Mouse (Mus musculus) kidney, embryonic 14.5 days (tissue): Measurements from ENCODE around the gene Dhx33. TPM values are rescaled to one million over a fixed set of nuclear protein-coding genes. Genes with fewer than 3 reads are reported as not detected.

Experiments used
- ATAC-seq: fragments of 200-750 bp; cut with Nextera tagmentation; 2 replicates; pipeline ENCODE4 v1.8.0; 2017; ENCODE audit warnings: moderate number of reproducible peaks, mild to moderate bottlenecking, moderate TSS enrichment, moderate library complexity; ENCODE audit not compliant: low FRiP score, low TSS enrichment
- H3K27ac ChIP-seq: fragments of 300-500 bp; sonication (generic); 2 replicates; pipeline ENCODE4 v1.5.1; 2014; ENCODE audit warnings: low read depth, mild to moderate bottlenecking, low read length, moderate library complexity, mixed read lengths
- H3K27me3 ChIP-seq: fragments of 300-500 bp; sonication (generic); 2 replicates; pipeline ENCODE4 v1.6.1; 2014; ENCODE audit warnings: mild to moderate bottlenecking, low read length; ENCODE audit not compliant: control insufficient read depth, insufficient read depth
- H3K36me3 ChIP-seq: fragments of 300-500 bp; sonication (generic); 2 replicates; pipeline ENCODE4 v1.6.1; 2014; ENCODE audit warnings: low read length, mixed read lengths; ENCODE audit not compliant: control insufficient read depth, insufficient read depth
- H3K4me1 ChIP-seq: fragments of 300-500 bp; sonication (generic); 2 replicates; pipeline ENCODE4 v1.6.1; 2014; ENCODE audit warnings: low read length, mixed read lengths; ENCODE audit not compliant: control insufficient read depth, insufficient read depth
- H3K4me2 ChIP-seq: fragments of 300-500 bp; sonication (generic); replicated peaks from 2 replicates; pipeline ENCODE4 v1.6.1; 2014; ENCODE audit warnings: low read depth, mild to moderate bottlenecking, low read length
- H3K4me3 ChIP-seq: fragments of 300-500 bp; sonication (generic); 2 replicates; pipeline ENCODE4 v1.5.1; 2014; ENCODE audit warnings: mild to moderate bottlenecking, low read length
- H3K9ac ChIP-seq: fragments of 300-500 bp; sonication (generic); 2 replicates; pipeline ENCODE4 v1.6.1; 2014; ENCODE audit warnings: low read depth, mild to moderate bottlenecking, low read length, moderate library complexity
- H3K9me3 ChIP-seq: fragments of 300-500 bp; sonication (generic); 2 replicates; pipeline ENCODE4 v1.6.1; 2016; ENCODE audit warnings: low read length; ENCODE audit not compliant: control insufficient read depth
- WGBS: fragments of 180-500 bp; shearing (Covaris S2); extraction: QIAGEN DNeasy Blood & Tissue Kit; methylation state at CpG from one replicate; pipeline ENCODE4 v1.1.7; 2014; 5-methylcytosine and 5-hydroxymethylcytosine counted together
- polyA plus RNA-seq: library from polyadenylated mRNA; unstranded; fragments of >200 nt; fragmentation: Nextera tagmentation; extraction: Ambion mirVana; gene quantifications from 2 replicates; pipeline ENCODE4 v1.2.1, GENCODE M21; 2014

The Dhx33 gene
- polyA plus RNA-seq, 1 experiment from 2014 or later = 29.9 TPM

DNA sequence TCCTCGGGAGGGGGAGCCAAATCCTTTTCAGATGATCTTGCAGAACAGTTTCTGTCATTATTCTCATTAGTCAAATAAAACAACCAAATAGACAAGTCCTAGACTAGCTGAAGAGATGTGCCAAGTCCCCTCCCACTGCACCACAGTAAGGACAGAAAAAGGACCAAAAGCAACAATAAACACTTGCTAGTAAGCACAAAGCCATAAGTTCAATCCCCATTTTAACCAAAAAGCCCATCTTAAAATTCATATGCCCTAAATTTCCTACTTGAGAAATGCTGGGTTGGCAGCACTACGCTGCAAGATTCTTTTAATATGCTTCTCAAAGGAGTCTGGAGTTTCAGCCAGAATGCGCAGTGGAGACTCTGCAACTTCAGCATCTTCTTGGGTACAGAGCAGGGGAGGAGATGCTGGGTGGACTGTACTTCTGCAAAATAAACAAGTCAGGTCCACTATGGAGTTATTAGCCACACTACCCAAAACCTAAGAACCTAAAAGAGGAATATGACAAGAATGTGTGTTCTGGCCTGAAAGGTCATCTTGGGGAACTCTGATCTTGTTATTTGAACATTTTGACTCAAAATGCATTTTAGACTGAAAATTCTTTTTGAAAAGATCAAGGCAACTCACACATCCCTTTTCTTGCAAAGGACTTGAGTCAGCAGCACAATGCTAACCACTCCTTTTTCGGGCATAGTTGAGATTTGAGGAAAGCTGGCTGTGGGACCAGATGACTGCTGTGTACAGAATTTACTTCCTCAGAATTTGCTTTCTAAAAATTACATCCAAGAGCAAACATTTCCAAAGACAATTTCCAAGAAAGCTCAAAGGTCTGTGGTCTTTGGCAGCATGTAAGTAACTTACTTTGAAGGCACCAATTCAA, 59.1 kb downstream of the Dhx33 start:
- H3K9ac ChIP-seq = no peak overlapping the region
- no peak overlapping the region for H3K27ac ChIP-seq
- H3K9me3 ChIP-seq = no peaks in the 10 kb centered on the region
- 93% methylated on average over 4 of the region's 4 CpGs for WGBS
- peaks cover 91% of the 10 kb centered on the region for H3K36me3 ChIP-seq
- no peak overlapping the region for H3K4me2 ChIP-seq
- no peaks in the 10 kb centered on the region for H3K4me1 ChIP-seq
- no peaks in the 10 kb centered on the region for H3K27me3 ChIP-seq
- no peak for ATAC-seq
- no peak overlapping the region for H3K4me3 ChIP-seq

DNA sequence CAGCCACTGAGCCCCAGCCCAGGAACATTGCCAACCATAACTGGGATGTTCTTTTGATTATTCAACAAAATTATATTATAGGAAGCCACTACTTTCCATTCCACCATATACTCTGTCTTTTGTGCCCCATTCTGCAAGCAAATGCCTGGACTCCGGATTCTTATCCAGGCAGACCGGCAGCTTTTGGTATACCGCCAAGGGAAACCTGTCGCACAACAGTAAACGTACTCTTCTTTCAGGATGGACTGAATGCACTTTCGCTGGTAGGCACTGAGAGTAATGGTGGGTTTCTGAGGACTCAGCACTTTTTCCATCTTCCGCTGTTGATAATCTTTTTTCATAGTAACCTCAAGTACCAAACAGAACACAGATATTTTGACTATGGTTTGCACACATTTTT, 60.6 kb downstream of the Dhx33 start:
- H3K36me3 ChIP-seq = peaks cover 90% of the 10 kb centered on the region
- no peak overlapping the region for H3K27ac ChIP-seq

DNA sequence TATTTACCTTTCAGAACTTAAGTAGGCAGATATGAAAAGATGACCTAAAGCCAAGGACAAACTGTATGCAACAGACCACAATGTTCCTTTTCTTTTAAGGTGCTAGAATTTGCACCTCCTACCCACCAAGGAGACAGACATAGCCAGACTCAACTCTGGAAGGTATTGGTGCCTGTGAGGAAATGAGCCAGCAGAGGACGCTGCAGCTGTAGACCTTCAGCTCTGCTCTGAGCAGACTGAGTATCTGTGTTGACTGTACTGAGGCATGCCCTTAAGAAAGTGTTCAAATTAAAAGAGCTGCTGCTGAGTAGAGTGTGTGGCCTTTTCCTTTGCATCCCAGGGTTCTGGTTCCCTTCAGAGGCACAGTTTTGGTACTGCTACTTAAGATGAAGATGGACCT, 61.6 kb downstream of the Dhx33 start:
- H3K4me1 ChIP-seq = no peaks in the 10 kb centered on the region
- no peak overlapping the region for H3K4me2 ChIP-seq
- no peaks in the 10 kb centered on the region for H3K27me3 ChIP-seq
- no peak overlapping the region for H3K4me3 ChIP-seq
- WGBS = 95% methylated on average over 1 of the region's 1 CpGs
- H3K9me3 ChIP-seq = no peaks in the 10 kb centered on the region
- no peak overlapping the region for H3K27ac ChIP-seq
- no peak for ATAC-seq
- no peak overlapping the region for H3K9ac ChIP-seq
- peaks cover 89% of the 10 kb centered on the region for H3K36me3 ChIP-seq

More for the DNA sequence above, 60.6 kb downstream of the Dhx33 start:
- ATAC-seq = no peak
- Histone ChIP-seq H3K4me1 (no peaks in the 10 kb centered on the region), H3K4me3 (no peak overlapping the region), H3K9me3 (no peaks in the 10 kb centered on the region), H3K4me2 (no peak overlapping the region), H3K9ac (no peak overlapping the region), H3K27me3 (no peaks in the 10 kb centered on the region)
- WGBS = 93% methylated on average over 7 of the region's 7 CpGs

DNA sequence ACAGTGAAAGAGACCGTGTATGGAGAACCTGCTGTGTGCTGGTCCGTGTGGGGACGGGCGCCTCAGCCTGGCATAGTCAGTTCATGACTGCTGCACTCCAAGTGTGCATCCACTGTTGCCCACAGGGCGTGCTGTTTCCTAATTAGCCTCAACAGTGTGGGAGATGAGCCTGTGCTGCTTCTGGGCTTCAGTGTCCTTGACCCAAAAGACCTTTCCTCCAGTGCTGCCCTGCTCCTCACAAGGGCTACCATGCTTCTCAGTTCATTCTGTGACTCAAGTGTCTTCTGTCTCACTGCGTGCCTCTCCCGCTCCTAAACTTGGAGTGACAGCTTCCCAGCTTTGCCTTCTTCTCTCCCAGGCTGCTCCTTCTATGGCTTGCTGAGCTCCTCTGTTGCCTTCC, 68.9 kb downstream of the Dhx33 start:
- no peaks in the 10 kb centered on the region for H3K4me1 ChIP-seq
- H3K36me3 ChIP-seq = peaks cover 71% of the 10 kb centered on the region
- no peaks in the 10 kb centered on the region for H3K27me3 ChIP-seq
- H3K9ac ChIP-seq = no peak overlapping the region
- H3K9me3 ChIP-seq = no peaks in the 10 kb centered on the region
- no peak overlapping the region for H3K4me2 ChIP-seq
- no peak overlapping the region for H3K27ac ChIP-seq
- H3K4me3 ChIP-seq = no peak overlapping the region
- 95% methylated on average over 7 of the region's 7 CpGs for WGBS
- no peak for ATAC-seq

Other genes starting within 250 kb of the Dhx33 start
- gene Zfp3, start 240.2 kb downstream of the Dhx33 start, polyA plus RNA-seq = 3.6 and 6.9 TPM in 2 replicates
- not detected in 2 replicates for gene Scimp, start 191.9 kb downstream of the Dhx33 start, polyA plus RNA-seq
- 22.6 and 36.9 TPM in 2 replicates for gene Rabep1, start 159.7 kb downstream of the Dhx33 start, polyA plus RNA-seq
- gene Nup88, start 34.5 kb downstream of the Dhx33 start, polyA plus RNA-seq = 107 and 142 TPM in 2 replicates
- gene Rpain, start 34.2 kb downstream of the Dhx33 start, polyA plus RNA-seq = 69.4 and 73.4 TPM in 2 replicates
- gene C1qbp, start 21.4 kb downstream of the Dhx33 start, polyA plus RNA-seq = 288 and 307 TPM in 2 replicates
- 23.2 and 31.1 TPM in 2 replicates for gene Mis12, start 15.2 kb upstream of the Dhx33 start, polyA plus RNA-seq
- gene Derl2, start 15.4 kb upstream of the Dhx33 start, polyA plus RNA-seq = 37.3 and 42.7 TPM in 2 replicates
- gene 6330403K07Rik, start 29.1 kb upstream of the Dhx33 start, polyA plus RNA-seq = 25.5 and 61.4 TPM in 2 replicates
- 0.16 TPM in 1 of 2 replicates, not detected in the other for gene Nlrp1a, start 140.3 kb upstream of the Dhx33 start, polyA plus RNA-seq
- not detected in 2 replicates for gene Nlrp1b, start 226.3 kb upstream of the Dhx33 start, polyA plus RNA-seq